Mouse (Mus musculus) hematopoietic stem cell, adult 5-6 weeks (primary cell): Measurements from ENCODE around the gene Meis1. TPM values are rescaled to one million over a fixed set of nuclear protein-coding genes. Genes with fewer than 3 reads are reported as not detected.

ENCODE experiments used
- ATAC-seq, 2 experiments: fragments of 125-278 bp in 1 of 2; replicated peaks in 1 of 2; 2 replicates each; pipeline ENCODE4 v1.8.0; 2016 to 2017; ENCODE audit warnings: inconsistent platforms in 2 of 2, mild to moderate bottlenecking in 2 of 2, moderate number of reproducible peaks in 2 of 2, low read depth in 1 of 2, moderate TSS enrichment in 1 of 2; ENCODE audit not compliant: low FRiP score in 2 of 2, poor library complexity in 2 of 2, severe bottlenecking in 2 of 2, insufficient read depth in 1 of 2, low TSS enrichment in 1 of 2
- total RNA-seq: library from RNA; stranded (forward); fragments of 172-1452, 232-1000 nt; gene quantifications from 2 replicates; pipeline ENCODE4 v1.2.3, GENCODE M21; 2017

The Meis1 gene
- total RNA-seq, 1 experiment from 2014 or later, result 253 TPM

DNA sequence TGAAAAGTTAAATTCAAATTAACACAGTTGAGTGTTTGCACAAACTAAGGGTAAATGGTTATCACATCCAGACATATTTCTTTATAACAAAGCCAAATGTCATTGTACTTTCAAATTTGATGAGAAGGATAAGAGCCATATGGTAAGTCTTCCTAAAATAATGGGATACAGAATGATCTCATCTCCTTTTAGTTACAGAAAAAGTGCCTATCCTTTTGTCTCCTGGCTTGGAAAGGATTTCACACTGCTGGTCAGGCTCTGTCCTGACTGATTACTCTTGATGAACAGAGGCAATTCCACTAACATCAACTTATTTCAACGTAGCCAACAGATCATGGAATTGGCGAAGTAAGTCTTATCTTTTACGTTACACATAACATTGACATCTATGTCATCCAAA, 171.1 kb downstream of the Meis1 start:
- ATAC-seq, result no peak

DNA sequence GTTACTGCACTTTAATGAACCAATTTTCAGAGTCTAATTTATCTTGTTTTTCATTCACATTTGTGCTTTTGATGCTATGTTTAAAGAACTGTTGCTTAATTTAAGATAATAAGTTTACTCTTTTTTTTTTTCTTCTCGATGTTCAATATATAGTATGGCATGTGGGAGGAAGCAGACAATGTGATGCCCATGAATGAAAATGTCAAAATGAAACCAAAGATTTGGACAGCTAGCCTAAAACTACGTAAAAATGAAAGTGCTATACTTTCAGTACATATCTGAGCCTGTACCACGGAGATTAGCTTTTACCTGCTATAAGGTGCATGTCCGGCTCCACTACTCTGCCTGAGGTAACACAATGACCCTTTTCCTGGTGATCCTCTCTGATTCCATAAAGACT, 172.3 kb downstream of the Meis1 start:
- no peak for ATAC-seq

DNA sequence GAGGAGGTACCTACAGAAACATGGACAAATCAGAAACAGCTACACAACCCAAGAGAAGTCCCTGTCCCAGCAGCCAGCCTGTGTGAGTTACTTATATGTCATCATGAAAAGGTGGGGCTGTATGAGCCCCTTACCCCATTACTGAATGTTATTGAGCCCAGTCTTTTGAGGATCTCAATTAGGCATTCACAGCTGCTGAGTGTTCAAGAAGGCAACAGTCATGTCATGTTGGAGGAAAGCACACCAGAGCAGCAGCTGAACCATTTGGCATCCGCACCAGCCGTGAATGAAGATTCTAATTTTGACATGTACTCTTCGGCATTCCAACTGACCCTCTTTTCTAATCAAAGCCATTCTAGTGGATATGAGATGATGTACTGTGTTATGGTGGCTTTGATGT, 172.9 kb downstream of the Meis1 start:
- no peak for ATAC-seq

DNA sequence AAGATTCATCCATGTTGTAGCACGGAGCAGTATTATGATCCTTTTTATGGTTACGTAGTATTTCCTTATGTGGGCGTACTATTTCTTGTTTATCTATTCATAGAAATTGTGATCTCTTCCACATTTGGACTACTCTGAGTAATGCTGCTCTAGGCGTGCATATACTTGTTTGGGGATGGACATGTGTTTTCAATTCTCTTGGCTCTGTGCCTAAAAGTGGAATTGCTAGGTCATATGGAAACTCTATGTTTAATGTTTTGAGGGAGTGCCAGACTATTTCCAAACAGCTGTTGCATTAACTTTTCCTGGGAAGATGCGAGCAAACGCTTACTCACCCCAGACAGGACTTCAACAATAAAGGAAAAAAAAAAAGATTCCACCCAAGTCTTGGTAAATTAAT, 173.3 kb downstream of the Meis1 start:
- ATAC-seq, result no peak

DNA sequence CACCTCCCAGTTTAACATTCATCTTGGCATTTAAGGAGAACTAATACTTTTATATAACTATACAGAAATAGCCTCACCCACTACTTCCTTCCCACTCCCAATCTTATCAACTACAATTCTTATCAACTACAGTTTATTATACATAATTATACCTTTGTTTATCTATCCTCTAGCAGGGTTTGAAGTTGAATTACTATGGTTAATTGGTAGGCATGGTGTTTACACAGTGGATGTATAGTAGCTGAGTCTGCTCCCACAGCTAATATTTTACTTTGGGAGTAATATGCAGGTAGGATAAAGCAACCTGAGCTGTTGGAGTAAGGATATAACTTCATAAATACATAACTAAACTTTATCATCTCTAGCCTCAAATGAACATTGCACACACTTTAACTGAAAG, 188.7 kb downstream of the Meis1 start:
- no peak for ATAC-seq
